ENCODE assay signal across 8 mouse cellular contexts in genomic region chr11:45976061-45976460, GRCm38 (mm10). TPM values are rescaled to one million over a fixed set of nuclear protein-coding genes. Genes with fewer than 3 reads are reported as not detected.
"Had no signal": no experiment of that assay in that cellular context is flagged by ENCODE, and none has a peak within 500 bp of the region (broad histone marks: within the 10 kb centered on the region; RNA-seq: fewer than 3 reads in every experiment).

No protein-coding gene starts in this region.

- ATAC-seq: intestine, embryonic 15.5 days; midbrain, embryonic 16.5 days had no signal

- DNase-seq: kidney, adult 18-20 months; kidney, postnatal 25 days; lung, adult 18-20 months; retina, postnatal 1 day; thymus, postnatal 4 days had no signal

RNA-seq across cellular contexts. Expression of gene Sox30, which starts 4.0 kb away (rescaled TPM):
- total RNA-seq: megakaryocyte-erythroid progenitor cell, adult 5-6 weeks had no signal
